Mouse (Mus musculus) MEL (cell line): Measurements from ENCODE around the gene Nr5a1. TPM values are rescaled to one million over a fixed set of nuclear protein-coding genes. Genes with fewer than 3 reads are reported as not detected.

Experiments used
- DNase-seq: peaks from one replicate; pipeline ENCODE4 v3.0.0; 2011; ENCODE audit warnings: low read depth, low spot score
- H3K27ac ChIP-seq: 2 replicates; pipeline ENCODE4 v1.5.1; 2012; ENCODE audit warnings: low read depth, mild to moderate bottlenecking, control low read depth, low read length, moderate library complexity; ENCODE audit not compliant: control insufficient read depth
- H3K27me3 ChIP-seq, 2 experiments: fragments of 150-350 bp in 1 of 2; sonication (generic) in 1 of 2; 2 replicates each; pipeline ENCODE4 v1.6.1; 2012; ENCODE audit warnings: low read length in 2 of 2, mild to moderate bottlenecking in 2 of 2, improper control_type of control experiment in 1 of 2, moderate library complexity in 1 of 2; ENCODE audit not compliant: insufficient read depth in 2 of 2, control insufficient read depth in 1 of 2
- H3K36me3 ChIP-seq, 2 experiments: 2 replicates each; pipeline ENCODE4 v1.6.1; 2012 to 2014; ENCODE audit warnings: low read length in 2 of 2, improper control_type of control experiment in 1 of 2, inconsistent platforms in 1 of 2, mild to moderate bottlenecking in 1 of 2; ENCODE audit not compliant: insufficient read depth in 2 of 2, control insufficient read depth in 1 of 2
- H3K4me1 ChIP-seq, 2 experiments: fragments of 150-350 bp in 1 of 2; sonication (generic) in 1 of 2; 2 replicates each; pipeline ENCODE4 v1.6.1; 2012; ENCODE audit warnings: low read length in 2 of 2, improper control_type of control experiment in 1 of 2, mild to moderate bottlenecking in 1 of 2; ENCODE audit not compliant: insufficient read depth in 2 of 2, control insufficient read depth in 1 of 2
- H3K4me3 ChIP-seq, 2 experiments: fragments of 150-350 bp in 1 of 2; sonication (generic) in 1 of 2; 2 replicates each; pipeline ENCODE4 v1.5.1; 2012; ENCODE audit warnings: low read depth in 2 of 2, low read length in 2 of 2, mild to moderate bottlenecking in 2 of 2, moderate library complexity in 2 of 2, control low read depth in 1 of 2, improper control_type of control experiment in 1 of 2; ENCODE audit not compliant: control insufficient read depth in 1 of 2, insufficient read depth in 1 of 2
- H3K79me2 ChIP-seq: 2 replicates; pipeline ENCODE4 v1.6.1; 2012; ENCODE audit warnings: mild to moderate bottlenecking, low read length, moderate library complexity; ENCODE audit not compliant: control insufficient read depth, poor library complexity, insufficient read depth
- H3K9ac ChIP-seq: 2 replicates; pipeline ENCODE4 v1.6.1; 2012; ENCODE audit warnings: low read depth, mild to moderate bottlenecking, control low read depth, low read length, moderate library complexity; ENCODE audit not compliant: control insufficient read depth, poor library complexity, severe bottlenecking
- H3K9me3 ChIP-seq: fragments of 150-350 bp; sonication (generic); replicated peaks from 2 replicates; pipeline ENCODE4 v1.6.1; 2012; ENCODE audit warnings: mild to moderate bottlenecking, low read length, improper control_type of control experiment, moderate library complexity; ENCODE audit not compliant: insufficient read depth
- CHD1 ChIP-seq: IDR thresholded peaks from 2 replicates; pipeline ENCODE4 v1.6.1; 2012; ENCODE audit warnings: low read depth, mild to moderate bottlenecking, inconsistent platforms, low read length, improper control_type of control experiment
- CHD2 ChIP-seq: IDR thresholded peaks from 2 replicates; pipeline ENCODE4 v1.6.1; 2011; ENCODE audit warnings: low read length, improper control_type of control experiment
- CTCF ChIP-seq, 3 experiments: IDR thresholded peaks in 2 of 3; conservative IDR thresholded peaks in 1 of 3; 2 replicates each; pipeline ENCODE4 v1.5.1; 2011 to 2012; ENCODE audit warnings: low read length in 3 of 3, low read depth in 2 of 3, mild to moderate bottlenecking in 2 of 3, improper control_type of control experiment in 1 of 3, inconsistent platforms in 1 of 3, mixed read lengths in 1 of 3, moderate library complexity in 1 of 3; ENCODE audit not compliant: control insufficient read depth in 1 of 3, insufficient read depth in 1 of 3, poor library complexity in 1 of 3, severe bottlenecking in 1 of 3
- E2F4 ChIP-seq: IDR thresholded peaks from 2 replicates; pipeline ENCODE4 v1.6.1; 2011; ENCODE audit warnings: low read depth, low read length, improper control_type of control experiment, borderline replicate concordance
- ELF1 ChIP-seq: IDR thresholded peaks from 2 replicates; pipeline ENCODE4 v1.6.1; 2014; ENCODE audit warnings: low read depth, mild to moderate bottlenecking, inconsistent platforms, low read length, improper control_type of control experiment, moderate library complexity
- ETS1 ChIP-seq: IDR thresholded peaks from 2 replicates; pipeline ENCODE4 v1.6.1; 2012; ENCODE audit warnings: low read depth, mild to moderate bottlenecking, inconsistent platforms, low read length, improper control_type of control experiment, moderate library complexity
- GABPA ChIP-seq: IDR thresholded peaks from 2 replicates; pipeline ENCODE4 v1.6.1; 2012; ENCODE audit warnings: low read depth, mild to moderate bottlenecking, inconsistent platforms, low read length, improper control_type of control experiment, moderate library complexity
- HCFC1 ChIP-seq: IDR thresholded peaks from 2 replicates; pipeline ENCODE4 v1.6.1; 2012; ENCODE audit warnings: low read depth, mild to moderate bottlenecking, inconsistent platforms, low read length, improper control_type of control experiment, moderate library complexity
- KAT2A ChIP-seq: conservative IDR thresholded peaks from 2 replicates; pipeline ENCODE4 v1.6.1; 2012; ENCODE audit warnings: low read depth, low read length, improper control_type of control experiment, inconsistent platforms
- MAFK ChIP-seq: IDR thresholded peaks from 2 replicates; pipeline ENCODE4 v1.6.1; 2011; ENCODE audit warnings: low read depth, mild to moderate bottlenecking, low read length, improper control_type of control experiment, borderline replicate concordance
- MAZ ChIP-seq: IDR thresholded peaks from 2 replicates; pipeline ENCODE4 v1.6.1; 2012; ENCODE audit warnings: low read depth, mild to moderate bottlenecking, inconsistent platforms, low read length, improper control_type of control experiment
- MXI1 ChIP-seq: IDR thresholded peaks from 2 replicates; pipeline ENCODE4 v1.6.1; 2011; ENCODE audit warnings: mild to moderate bottlenecking, low read depth, low read length, improper control_type of control experiment
- NELFE ChIP-seq: IDR thresholded peaks from 2 replicates; pipeline ENCODE4 v1.6.1; 2011; ENCODE audit warnings: low read depth, low read length, improper control_type of control experiment
- POLR2AphosphoS5 ChIP-seq: IDR thresholded peaks from 2 replicates; pipeline ENCODE4 v1.6.1; 2012; ENCODE audit warnings: low read depth, borderline replicate concordance, mild to moderate bottlenecking, inconsistent platforms, low read length, moderate library complexity, mixed read lengths
- SIN3A ChIP-seq: IDR thresholded peaks from 2 replicates; pipeline ENCODE4 v1.6.1; 2012; ENCODE audit warnings: low read length, improper control_type of control experiment, inconsistent platforms
- TAL1 ChIP-seq: IDR thresholded peaks from 2 replicates; pipeline ENCODE4 v1.6.1; 2012; ENCODE audit warnings: mild to moderate bottlenecking, inconsistent platforms, low read length, moderate library complexity, mixed read lengths
- TCF12 ChIP-seq: IDR thresholded peaks from 2 replicates; pipeline ENCODE4 v1.6.1; 2014; ENCODE audit warnings: low read depth, mild to moderate bottlenecking, inconsistent platforms, low read length, improper control_type of control experiment, moderate library complexity
- USF1 ChIP-seq: IDR thresholded peaks from 2 replicates; pipeline ENCODE4 v1.6.1; 2014; ENCODE audit warnings: low read depth, mild to moderate bottlenecking, inconsistent platforms, low read length, improper control_type of control experiment, moderate library complexity
- ZKSCAN1 ChIP-seq: IDR thresholded peaks from 2 replicates; pipeline ENCODE4 v1.6.1; 2012; ENCODE audit warnings: low read depth, mild to moderate bottlenecking, inconsistent platforms, low read length, improper control_type of control experiment, moderate library complexity
- ZMIZ1 ChIP-seq: IDR thresholded peaks from 2 replicates; pipeline ENCODE4 v1.6.1; 2012; ENCODE audit warnings: low read depth, mild to moderate bottlenecking, inconsistent platforms, low read length, improper control_type of control experiment, moderate library complexity
- ZNF384 ChIP-seq: IDR thresholded peaks from 2 replicates; pipeline ENCODE4 v1.6.1; 2012; ENCODE audit warnings: low read depth, mild to moderate bottlenecking, inconsistent platforms, low read length, improper control_type of control experiment
- polyA plus RNA-seq, 2 experiments: library from polyadenylated mRNA; stranded (reverse) in 1 of 2; unstranded in 1 of 2; fragments of >175 nt in 1 of 2; fragments of >200 nt in 1 of 2; gene quantifications; 2 replicates each; pipeline versions ENCODE4 v1.2.1 to v1.2.4; 2012; ENCODE audit warnings: low replicate concordance in 2 of 2, low read depth in 1 of 2; ENCODE audit not compliant: insufficient read length in 2 of 2, insufficient read depth in 1 of 2, missing spikeins in 1 of 2
- total RNA-seq: library from RNA; depleted of rRNA; stranded (reverse); fragments of 300-350 nt; gene quantifications from 2 replicates; pipeline ENCODE4 v1.2.3, GENCODE M21; 2012

Nr5a1 gene
- total and polyA plus RNA-seq, 3 experiments = not detected

DNA sequence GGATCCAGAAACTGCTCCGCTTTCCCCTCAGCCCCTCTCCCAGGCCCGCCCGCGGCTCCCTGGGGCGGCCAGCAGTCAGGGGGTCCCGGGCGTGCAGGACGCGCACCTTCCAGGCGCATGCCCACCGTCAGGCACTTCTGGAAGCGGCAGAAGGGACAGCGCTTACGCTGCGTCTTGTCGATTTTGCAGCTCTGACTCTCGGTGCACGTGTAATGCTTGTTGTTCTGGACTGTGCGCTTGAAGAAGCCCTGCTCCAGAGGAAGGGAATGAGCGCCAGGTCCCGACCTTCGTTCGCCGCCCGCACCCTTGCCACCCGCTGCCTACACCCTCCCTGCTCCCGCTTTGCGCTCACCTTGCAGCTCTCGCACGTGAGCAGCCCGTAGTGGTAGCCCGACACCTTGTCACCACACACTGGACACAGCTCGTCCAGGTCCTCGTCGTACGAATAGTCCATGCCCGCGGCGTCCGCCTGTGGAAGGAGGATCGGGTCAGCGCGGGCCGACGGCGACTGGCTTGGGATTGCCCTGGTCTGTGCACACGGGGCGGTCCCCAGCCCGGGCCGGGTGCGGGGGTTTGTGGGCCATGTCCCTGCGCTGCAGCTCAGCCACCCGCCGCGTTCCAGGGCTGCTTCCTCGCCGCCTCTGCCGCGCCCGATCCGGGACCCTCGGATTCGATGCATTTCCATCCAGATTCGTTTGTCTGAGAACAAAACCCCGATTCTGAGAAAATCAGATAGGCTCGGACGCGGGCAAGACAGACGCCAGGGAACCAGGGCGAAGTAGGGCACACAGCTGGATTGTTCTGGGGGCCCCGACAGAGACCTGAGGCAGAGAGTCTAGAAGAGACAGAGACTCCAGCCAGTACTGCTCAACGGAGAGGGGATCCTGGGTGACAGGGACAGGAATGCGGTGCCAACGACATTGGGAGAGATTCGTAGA lies 3.8 kb downstream of the Nr5a1 start:
- DNase-seq = no peak

DNA sequence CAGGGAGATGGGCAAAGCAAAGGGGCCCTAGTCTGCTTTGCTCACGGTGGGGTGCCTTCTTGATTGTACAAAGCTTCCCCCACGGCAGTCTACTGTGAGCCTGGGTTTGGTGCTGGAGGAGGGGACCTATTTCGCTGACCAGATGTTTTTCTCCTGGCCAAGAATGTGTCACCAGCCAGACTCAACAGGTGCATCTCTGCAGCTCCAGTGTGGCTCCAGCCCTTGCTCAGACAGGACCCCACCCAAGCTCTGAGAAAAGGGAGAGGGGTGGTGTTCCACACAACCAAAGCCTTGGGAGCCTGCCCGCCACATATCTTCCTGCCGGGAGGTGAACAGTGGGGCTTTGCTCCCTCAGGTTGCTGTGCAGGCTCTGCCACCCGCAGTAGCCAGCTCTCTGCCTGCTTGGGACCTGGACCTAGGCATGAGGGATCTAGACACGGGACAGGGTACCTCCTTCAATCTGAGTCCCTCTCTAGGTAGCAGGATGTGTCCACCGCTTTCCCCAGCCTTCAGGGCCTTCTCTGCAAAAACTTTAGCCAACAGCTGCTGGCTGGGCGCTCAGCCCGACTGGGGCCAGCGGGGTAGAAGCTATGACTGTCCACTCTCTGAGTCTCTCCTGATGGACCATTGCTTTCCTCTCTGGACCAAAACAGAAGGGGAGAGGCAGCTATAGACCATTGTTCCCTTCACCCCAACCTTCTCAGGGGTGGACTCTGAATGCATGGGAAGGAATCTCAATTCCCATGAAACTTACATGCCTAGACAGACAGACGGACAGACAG lies 5.2 kb downstream of the Nr5a1 start:
- Histone ChIP-seq H3K9ac (no peak overlapping the region), H3K36me3 (no peaks in the 10 kb centered on the region), H3K4me3 (no peak overlapping the region), H3K79me2 (no peaks in the 10 kb centered on the region), H3K27me3 (no peaks in the 10 kb centered on the region; a peak in 2 of 4 replicates), H3K27ac (no peak overlapping the region), H3K4me1 (no peaks in the 10 kb centered on the region), H3K9me3 (no peaks in the 10 kb centered on the region)
- no peak for DNase-seq
- TF ChIP-seq KAT2A (no peak), MAFK (no peak), MXI1 (no peak), GABPA (no peak), ZMIZ1 (no peak), CTCF (IDR thresholded peaks at IDR 0.05 in 2 of 3, conservative IDR thresholded peaks at IDR 0.05 in 1 of 3; ENCODE audit: control insufficient read depth in 1 of 3, insufficient read depth in 1 of 3, low read depth in 2 of 3, low read length in 3 of 3, poor library complexity in 1 of 3, severe bottlenecking in 1 of 3) (no peak), CHD1 (no peak), ZKSCAN1 (no peak), POLR2AphosphoS5 (no peak), SIN3A (no peak), TAL1 (no peak), ETS1 (no peak), ZNF384 (no peak), MAZ (no peak), HCFC1 (no peak), USF1 (no peak), TCF12 (no peak), ELF1 (no peak), CHD2 (no peak), NELFE (no peak)

More for the DNA sequence above, 3.8 kb downstream of the Nr5a1 start:
- no peak for TF ChIP-seq E2F4
- Histone ChIP-seq H3K36me3 (no peaks in the 10 kb centered on the region), H3K27me3 (no peaks in the 10 kb centered on the region; a peak in 1 of 4 replicates), H3K4me1 (no peaks in the 10 kb centered on the region), H3K27ac (no peak overlapping the region), H3K4me3 (no peak overlapping the region), H3K9me3 (no peaks in the 10 kb centered on the region), H3K79me2 (no peaks in the 10 kb centered on the region), H3K9ac (no peak overlapping the region)
